Comparison of ENCODE assay signal across 40 mouse cellular contexts in genomic region chr15:100353399-100353798, GRCm38 (mm10). TPM values are rescaled to one million over a fixed set of nuclear protein-coding genes. Genes with fewer than 3 reads are reported as not detected.
"Had no signal": no experiment of that assay in that cellular context is flagged by ENCODE, and none has a peak within 500 bp of the region (broad histone marks: within the 10 kb centered on the region; RNA-seq: fewer than 3 reads in every experiment).

No protein-coding gene starts in this region.

RNA-seq across cellular contexts. Expression of gene Mettl7a2, which starts 0.4 kb away (rescaled TPM):
- total RNA-seq: hematopoietic stem cell, adult 5-6 weeks; hindbrain, postnatal 0 days had no signal
- polyA plus RNA-seq: heart, embryonic 10.5 days; heart, embryonic 11.5 days; heart, embryonic 12.5 days; heart, embryonic 13.5 days; heart, embryonic 14.5 days; heart, embryonic 15.5 days; heart, embryonic 16.5 days; heart, postnatal 0 days; hindbrain, embryonic 10.5 days; hindbrain, embryonic 11.5 days; hindbrain, embryonic 12.5 days; hindbrain, embryonic 13.5 days; hindbrain, embryonic 14.5 days; hindbrain, embryonic 15.5 days; hindbrain, embryonic 16.5 days; hindbrain, postnatal 0 days; inflammation-experienced regulatory T-cells, adult 6 months; intestine, embryonic 14.5 days; intestine, embryonic 15.5 days; intestine, embryonic 16.5 days; intestine, postnatal 0 days; kidney, embryonic 14.5 days; kidney, embryonic 15.5 days; large intestine, adult 2 months had no signal

RNA-seq across cellular contexts. Expression of gene Methig1, which starts 0.5 kb away (rescaled TPM):
- total RNA-seq: heart, postnatal 10 days; heart, postnatal 14 days; heart, postnatal 25 days; heart, postnatal 36 days; heart, postnatal 4 days; hematopoietic stem cell, adult 5-6 weeks; layer of hippocampus, adult 18-20 months; layer of hippocampus, adult 2 months; layer of hippocampus, adult 8-10 months; layer of hippocampus, postnatal 10 days; layer of hippocampus, postnatal 14 days; layer of hippocampus, postnatal 25 days; layer of hippocampus, postnatal 36 days; left cerebral cortex, adult 18-20 months had no signal
- polyA plus RNA-seq: heart, embryonic 11.5 days; heart, embryonic 12.5 days; heart, embryonic 13.5 days; heart, embryonic 14.5 days; heart, embryonic 15.5 days; heart, embryonic 16.5 days; heart, postnatal 0 days; hindbrain, embryonic 12.5 days; hindbrain, embryonic 15.5 days; hindbrain, embryonic 16.5 days; hindbrain, postnatal 0 days; intestine, embryonic 14.5 days; intestine, embryonic 16.5 days; intestine, postnatal 0 days; large intestine, adult 2 months had no signal

RNA-seq across cellular contexts. Expression of gene Higd1c, which starts 10.9 kb away (rescaled TPM):
- total RNA-seq: heart, postnatal 10 days; heart, postnatal 14 days; heart, postnatal 25 days; heart, postnatal 36 days; heart, postnatal 4 days; hematopoietic stem cell, adult 5-6 weeks; hindbrain, postnatal 0 days; layer of hippocampus, adult 18-20 months; layer of hippocampus, adult 2 months; layer of hippocampus, adult 8-10 months; layer of hippocampus, postnatal 10 days; layer of hippocampus, postnatal 14 days; layer of hippocampus, postnatal 25 days; layer of hippocampus, postnatal 36 days; left cerebral cortex, adult 18-20 months; left cerebral cortex, adult 2 months had no signal
- polyA plus RNA-seq: heart, embryonic 10.5 days; heart, embryonic 11.5 days; heart, embryonic 12.5 days; heart, embryonic 13.5 days; heart, embryonic 14.5 days; heart, embryonic 15.5 days; heart, embryonic 16.5 days; heart, postnatal 0 days; hindbrain, embryonic 11.5 days; hindbrain, embryonic 12.5 days; hindbrain, embryonic 13.5 days; hindbrain, embryonic 14.5 days; hindbrain, embryonic 16.5 days; hindbrain, postnatal 0 days; inflammation-experienced regulatory T-cells, adult 6 months; intestine, embryonic 14.5 days; intestine, embryonic 16.5 days; intestine, postnatal 0 days; kidney, postnatal 0 days; large intestine, adult 2 months had no signal

RNA-seq across cellular contexts. Expression of gene Mettl7a3, which starts 18.7 kb away (rescaled TPM):
- total RNA-seq: heart, postnatal 10 days; heart, postnatal 14 days; heart, postnatal 36 days; heart, postnatal 4 days; hematopoietic stem cell, adult 5-6 weeks; layer of hippocampus, postnatal 10 days; layer of hippocampus, postnatal 14 days had no signal
- polyA plus RNA-seq: heart, embryonic 10.5 days; heart, embryonic 11.5 days; heart, embryonic 12.5 days; heart, embryonic 13.5 days; heart, embryonic 14.5 days; heart, embryonic 15.5 days; heart, embryonic 16.5 days; heart, postnatal 0 days; hindbrain, embryonic 10.5 days; hindbrain, embryonic 14.5 days; inflammation-experienced regulatory T-cells, adult 6 months; intestine, embryonic 14.5 days; intestine, embryonic 16.5 days; intestine, postnatal 0 days; kidney, embryonic 14.5 days; kidney, embryonic 15.5 days; large intestine, adult 2 months had no signal
